Mouse (Mus musculus) gonadal fat pad, adult 2 months (tissue): ENCODE results near the gene Atp13a4. TPM values are rescaled to one million over a fixed set of nuclear protein-coding genes. Genes with fewer than 3 reads are reported as not detected.

ENCODE experiments used
- DNase-seq: peaks from one replicate; pipeline ENCODE4 v3.0.0-alpha.2; 2012; ENCODE audit warnings: low read depth
- polyA plus RNA-seq: library from polyadenylated mRNA; depleted of rRNA; stranded (reverse); fragments of >200 nt; gene quantifications from 2 replicates; pipeline ENCODE4 v1.2.3, GENCODE M21; 2012; rRNA removed

The Atp13a4 gene
- polyA plus RNA-seq, 1 experiment, result 44.1 TPM

DNA sequence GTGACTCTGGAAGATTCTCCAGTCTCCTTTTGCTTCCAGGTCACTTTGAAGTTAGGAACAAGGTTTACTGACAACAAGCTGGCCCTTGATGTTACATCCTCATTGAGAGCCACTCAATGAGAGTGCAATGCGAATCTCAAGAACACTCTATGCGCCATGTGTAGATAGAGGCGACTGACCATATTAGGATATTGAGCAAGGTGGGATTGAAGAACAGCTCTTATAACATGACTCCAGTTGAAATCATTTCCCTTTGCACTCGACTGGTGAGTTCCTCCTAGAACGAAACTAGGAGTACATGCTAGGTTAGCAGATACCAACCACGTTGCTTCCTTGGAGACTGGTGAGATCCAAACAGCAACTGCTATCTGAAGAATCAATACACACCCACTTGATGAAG, 64.3 kb downstream of the Atp13a4 start:
- no peak for DNase-seq

- DNase-seq, result no peak
Measured at GRCm38 (mm10) chr16:29463798-29464197, 80.9 kb downstream of the Atp13a4 start.

GRCm38 (mm10) chr16:29459331-29459730, 85.3 kb downstream of the Atp13a4 start:
- no peak for DNase-seq

DNA sequence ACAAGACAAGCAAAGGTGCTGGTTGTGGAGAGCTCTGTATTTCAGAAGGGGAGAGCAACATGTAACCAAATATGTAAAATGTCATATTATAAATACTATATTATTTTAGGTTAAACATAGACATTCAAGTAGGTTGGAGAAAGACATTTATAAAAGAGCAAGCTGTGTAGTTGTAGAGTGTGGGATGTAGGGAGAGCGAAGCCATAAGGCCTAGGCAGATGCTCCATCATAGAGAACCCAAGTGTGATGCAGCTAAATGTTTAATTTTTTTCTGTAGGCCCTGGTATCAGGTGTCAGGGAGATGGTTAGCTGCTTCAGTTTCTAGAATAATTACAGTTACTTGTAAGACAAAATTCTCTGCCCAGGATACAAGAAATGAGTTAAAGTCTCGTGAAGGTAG, 87.8 kb downstream of the Atp13a4 start:
- no peak for DNase-seq

- DNase-seq, result no peak
Measured at GRCm38 (mm10) chr16:29453282-29453681, 91.4 kb downstream of the Atp13a4 start.

DNA sequence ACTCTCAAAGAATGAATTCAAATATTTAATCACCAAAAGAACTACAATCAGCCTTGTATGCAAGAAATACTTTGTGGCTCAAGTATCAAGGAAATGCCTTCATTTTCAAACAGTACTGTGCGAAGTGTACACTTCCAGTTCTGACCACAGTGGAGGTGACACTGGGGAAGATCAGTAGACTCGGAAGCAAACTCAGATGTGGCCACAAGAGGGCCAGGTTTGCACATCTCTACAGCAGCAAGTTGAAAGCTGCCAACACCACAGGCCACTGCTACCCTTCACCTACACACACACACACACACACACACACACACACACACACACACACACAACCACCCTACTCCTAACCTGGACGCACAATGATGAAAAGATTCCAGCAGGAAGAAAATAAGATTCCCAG, 93.0 kb downstream of the Atp13a4 start:
- DNase-seq, result no peak

DNA sequence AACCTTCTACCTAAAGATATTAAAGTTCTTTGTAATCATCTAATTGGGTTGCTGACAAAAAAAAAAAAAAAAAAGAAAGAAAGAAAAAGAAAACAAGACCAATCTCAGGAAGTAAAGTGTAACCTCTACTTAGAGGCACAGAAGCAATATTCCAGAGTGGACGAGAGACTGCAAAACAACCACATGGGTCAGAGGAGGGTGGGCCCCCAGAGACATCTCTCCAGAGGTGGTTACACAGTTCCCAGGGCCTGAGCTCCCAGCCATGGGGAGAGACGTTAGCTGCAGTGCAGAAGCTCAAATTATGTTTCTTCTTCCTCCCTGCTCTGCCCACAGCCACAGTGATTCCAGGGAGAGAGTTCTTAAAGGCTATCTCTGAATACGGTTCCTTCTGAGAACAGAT, 102.5 kb downstream of the Atp13a4 start:
- DNase-seq, result no peak

GRCm38 (mm10) chr16:29441405-29441985, 103.2 kb downstream of the Atp13a4 start:
- no peak for DNase-seq

DNA sequence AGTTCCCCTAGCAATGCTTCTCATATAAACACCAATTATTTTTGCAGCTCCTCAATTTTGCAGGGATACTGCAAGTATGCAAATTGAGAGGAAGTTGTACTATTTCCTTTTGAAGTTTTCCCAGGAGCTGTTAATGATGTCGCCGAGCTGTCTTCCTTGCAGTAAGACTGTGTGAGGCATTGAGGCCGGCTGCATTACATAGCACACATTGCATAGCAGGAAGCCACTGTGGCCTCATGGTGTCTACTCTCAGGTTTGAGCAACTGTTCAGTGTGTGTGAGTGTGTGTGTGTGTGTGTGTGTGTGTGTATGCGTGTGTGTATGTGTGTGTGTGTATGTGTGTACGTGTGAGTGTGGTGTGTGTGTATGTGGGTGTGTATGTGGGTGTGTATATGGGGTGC, 106.6 kb downstream of the Atp13a4 start:
- no peak for DNase-seq

DNA sequence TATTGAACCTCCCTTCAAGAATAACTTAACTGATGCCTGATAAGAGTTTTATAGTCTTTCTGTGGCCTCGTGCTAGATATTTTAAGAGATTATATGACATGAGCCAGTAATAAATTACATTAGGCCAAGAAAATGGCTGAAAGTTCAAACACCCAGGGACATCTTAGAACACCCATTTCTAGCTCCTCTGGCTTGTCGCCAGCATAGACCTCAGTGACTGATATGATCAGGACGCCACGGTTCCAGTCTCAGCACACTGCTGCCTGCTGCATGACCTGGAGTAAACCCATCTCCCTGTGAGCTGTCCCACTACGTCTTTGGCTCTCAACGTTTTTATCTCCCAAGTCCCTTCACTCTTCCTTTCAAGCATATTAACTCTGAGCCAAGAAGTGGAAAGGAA, 108.9 kb downstream of the Atp13a4 start:
- no peak for DNase-seq

DNA sequence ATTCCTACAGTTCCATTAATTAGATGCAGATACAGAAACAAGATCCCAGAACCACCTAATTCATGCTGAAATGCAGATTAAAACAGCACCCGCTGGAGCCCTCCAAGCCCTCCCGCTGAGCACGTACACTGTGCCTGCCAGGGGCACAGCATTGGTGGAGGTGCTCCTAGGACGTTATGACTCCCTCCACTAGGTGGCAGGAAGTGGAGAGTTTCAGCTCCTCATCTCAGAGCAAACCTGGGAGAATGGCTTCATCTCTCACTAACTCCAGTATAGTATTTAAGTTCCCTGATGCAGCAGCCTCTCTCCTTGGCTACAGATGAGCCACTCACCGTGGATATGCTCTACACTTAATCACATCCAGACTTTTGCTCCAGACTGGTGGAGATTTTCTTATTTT, 110.0 kb downstream of the Atp13a4 start:
- DNase-seq, result no peak

DNA sequence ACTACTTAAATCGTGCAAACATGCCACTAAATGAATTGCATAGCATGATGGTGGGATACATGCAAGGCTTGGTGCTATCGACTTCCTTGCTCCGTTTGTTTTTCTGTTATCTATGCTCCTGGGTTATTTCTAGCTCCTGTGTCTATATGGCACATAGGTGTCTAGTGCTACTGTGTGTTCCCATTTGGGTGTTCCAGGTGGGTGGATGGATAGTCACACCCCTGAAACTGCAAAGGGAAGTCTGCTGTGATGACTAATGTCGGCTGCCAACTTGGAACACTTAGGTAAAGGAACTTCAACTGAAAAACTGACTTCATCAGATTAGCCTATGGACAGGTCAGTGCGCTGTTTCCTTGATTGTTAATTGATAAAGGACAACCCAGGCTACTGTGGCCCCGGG, 129.8 kb downstream of the Atp13a4 start:
- DNase-seq, result no peak

- no peak for DNase-seq
Measured at GRCm38 (mm10) chr16:29407319-29407718, 137.3 kb downstream of the Atp13a4 start.

- no peak for DNase-seq
Measured at GRCm38 (mm10) chr16:29399079-29399478, 145.6 kb downstream of the Atp13a4 start.

DNA sequence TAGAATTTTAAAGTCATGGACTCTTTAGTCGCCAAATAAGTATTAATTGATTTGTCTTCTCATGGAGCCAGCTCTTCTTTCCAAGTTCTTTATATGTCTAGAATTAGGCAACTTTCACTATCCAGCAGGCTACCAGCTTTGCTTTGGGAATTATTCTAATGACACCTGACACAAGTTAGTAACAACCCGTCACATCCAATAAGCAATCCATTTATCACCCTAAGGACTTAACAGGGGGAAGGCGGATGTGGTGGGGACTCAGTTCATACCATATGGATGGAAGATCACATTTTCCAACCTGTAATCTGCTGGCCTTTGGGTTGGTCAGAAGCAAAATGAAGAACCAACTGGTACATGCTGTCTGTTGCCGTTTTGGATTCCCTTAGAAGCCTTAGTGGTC, 159.9 kb downstream of the Atp13a4 start:
- no peak for DNase-seq

- DNase-seq, result peak; percentile 6
Measured at GRCm38 (mm10) chr16:29378458-29378857, 166.2 kb downstream of the Atp13a4 start, which contains the start of gene Atp13a5. TSS of gene Atp13a5 (minus strand) at chr16:29378732.

- DNase-seq, result no peak
Measured at GRCm38 (mm10) chr16:29374636-29375035, 170.0 kb downstream of the Atp13a4 start.

Other genes starting within 250 kb of the Atp13a4 start
- gene Atp13a5, start 166.1 kb downstream of the Atp13a4 start, polyA plus RNA-seq, result 0.04 and 0.05 TPM in 2 replicates
- 11.6 and 14.1 TPM in 2 replicates for gene Opa1, start 34.5 kb upstream of the Atp13a4 start, polyA plus RNA-seq